Mouse (Mus musculus) midbrain, embryonic 12.5 days (tissue): Measurements from ENCODE around the gene Tfrc. TPM values are rescaled to one million over a fixed set of nuclear protein-coding genes. Genes with fewer than 3 reads are reported as not detected.
"Not testable (repeated sequence)": the region's sequence is repeated elsewhere in the genome, so short reads cannot be mapped to it uniquely, and the experiment has no call there.

ENCODE experiments used
- ATAC-seq: fragments of 200-750 bp; cut with Nextera tagmentation; 2 replicates; pipeline ENCODE4 v1.8.0; 2017; ENCODE audit warnings: low read depth, moderate TSS enrichment, moderate library complexity; ENCODE audit not compliant: low FRiP score
- H3K27ac ChIP-seq: fragments of 300-500 bp; sonication (generic); replicated peaks from 2 replicates; pipeline ENCODE4 v1.5.1; 2016; ENCODE audit warnings: mild to moderate bottlenecking
- H3K27me3 ChIP-seq: fragments of 300-500 bp; sonication (generic); 2 replicates; pipeline ENCODE4 v1.6.1; 2016; ENCODE audit warnings: mild to moderate bottlenecking
- H3K36me3 ChIP-seq: fragments of 300-500 bp; sonication (generic); 2 replicates; pipeline ENCODE4 v1.6.1; 2016
- H3K4me1 ChIP-seq: fragments of 300-500 bp; sonication (generic); 2 replicates; pipeline ENCODE4 v1.6.1; 2016
- H3K4me2 ChIP-seq: fragments of 300-500 bp; sonication (generic); replicated peaks from 2 replicates; pipeline ENCODE4 v1.6.1; 2016; ENCODE audit warnings: mild to moderate bottlenecking, moderate library complexity
- H3K4me3 ChIP-seq: fragments of 300-500 bp; sonication (generic); 2 replicates; pipeline ENCODE4 v1.5.1; 2016; ENCODE audit warnings: mild to moderate bottlenecking
- H3K9ac ChIP-seq: fragments of 300-500 bp; sonication (generic); replicated peaks from 2 replicates; pipeline ENCODE4 v1.6.1; 2016; ENCODE audit warnings: mild to moderate bottlenecking, moderate library complexity
- H3K9me3 ChIP-seq: fragments of 300-500 bp; sonication (generic); 2 replicates; pipeline ENCODE4 v1.6.1; 2016; ENCODE audit warnings: mild to moderate bottlenecking
- WGBS: fragments of 180-500 bp; shearing (Covaris S2); methylation state at CpG from one replicate; pipeline ENCODE4 v1.1.7; 2016; 5-methylcytosine and 5-hydroxymethylcytosine counted together
- polyA plus RNA-seq: library from polyadenylated mRNA; unstranded; fragments of >200 nt; fragmentation: Nextera tagmentation; extraction: Ambion mirVana; gene quantifications from 2 replicates; pipeline ENCODE4 v1.2.1, GENCODE M21; 2016

Tfrc gene
- polyA plus RNA-seq, 1 experiment from 2014 or later = 64.1 TPM

DNA sequence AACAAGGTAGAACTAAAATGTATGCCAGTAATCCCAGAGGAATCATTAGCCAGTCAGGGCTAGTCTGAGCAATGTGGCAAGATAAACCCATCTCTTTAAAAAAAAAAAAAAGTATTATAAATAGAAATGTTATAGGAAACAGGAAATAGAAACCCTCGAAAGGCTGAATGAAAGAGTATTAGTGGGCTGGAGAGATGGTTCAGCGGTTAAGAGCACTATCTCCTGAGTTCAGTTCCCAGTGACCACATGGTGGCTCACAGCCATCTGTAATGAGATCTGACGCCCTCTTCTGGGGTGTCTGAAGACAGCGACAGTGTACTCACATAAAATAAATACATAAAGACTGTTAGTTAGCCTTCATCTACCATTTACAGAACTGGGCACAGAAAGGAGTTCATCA is 5.3 kb downstream of the Tfrc start:
- Histone ChIP-seq H3K4me3 (no peak overlapping the region), H3K36me3 (peaks cover 41% of the 10 kb centered on the region), H3K4me2 (no peak overlapping the region), H3K9ac (no peak overlapping the region), H3K27ac (no peak overlapping the region), H3K4me1 (peaks cover 12% of the 10 kb centered on the region), H3K9me3 (no peaks in the 10 kb centered on the region), H3K27me3 (no peaks in the 10 kb centered on the region)
- WGBS = 71% methylated on average over 4 of the region's 4 CpGs
- no peak for ATAC-seq

DNA sequence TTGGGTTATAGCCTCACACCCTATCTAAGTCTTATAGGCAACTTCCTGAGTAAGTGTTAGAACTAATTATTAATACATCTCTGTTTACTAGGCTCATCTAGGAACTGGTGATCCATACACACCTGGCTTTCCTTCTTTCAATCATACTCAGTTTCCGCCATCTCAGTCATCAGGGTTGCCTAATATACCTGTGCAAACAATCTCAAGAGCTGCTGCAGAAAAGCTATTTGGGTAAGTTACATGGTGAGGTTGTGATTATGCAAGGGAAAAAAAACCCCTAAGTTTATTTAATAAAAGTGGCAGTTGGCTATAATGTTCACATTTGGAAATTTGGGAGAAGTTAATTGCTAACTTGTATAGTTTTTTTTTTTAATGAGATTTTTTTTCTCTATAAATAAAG is 10.2 kb downstream of the Tfrc start:
- H3K27me3 ChIP-seq = no peaks in the 10 kb centered on the region
- H3K4me2 ChIP-seq = no peak overlapping the region
- peaks cover 80% of the 10 kb centered on the region for H3K36me3 ChIP-seq
- no peaks in the 10 kb centered on the region for H3K9me3 ChIP-seq
- H3K4me3 ChIP-seq = no peak overlapping the region
- H3K4me1 ChIP-seq = no peaks in the 10 kb centered on the region
- H3K9ac ChIP-seq = no peak overlapping the region
- H3K27ac ChIP-seq = no peak overlapping the region
- no peak for ATAC-seq
- WGBS = 95% methylated on average over 1 of the region's 1 CpGs

DNA sequence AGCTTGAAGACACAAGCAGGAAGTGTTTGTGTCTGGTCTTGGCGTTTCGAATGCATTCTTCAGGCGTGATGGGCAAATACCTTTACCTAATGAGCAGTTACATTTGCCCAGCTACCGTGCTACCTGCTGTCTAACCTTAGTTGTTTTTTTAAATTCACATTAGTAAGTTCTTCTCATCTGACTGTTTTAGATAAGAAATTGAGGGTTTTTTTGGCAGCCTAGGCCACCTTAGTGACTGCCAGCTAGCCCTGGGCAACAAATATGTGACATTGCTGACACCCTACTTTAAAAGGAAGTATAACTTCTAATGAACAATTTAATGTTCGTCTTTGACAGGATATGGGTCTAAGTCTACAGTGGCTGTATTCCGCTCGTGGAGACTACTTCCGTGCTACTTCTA is 19.4 kb downstream of the Tfrc start:
- Histone ChIP-seq H3K36me3 (peaks cover 81% of the 10 kb centered on the region), H3K4me2 (no peak overlapping the region), H3K9ac (no peak overlapping the region), H3K4me3 (no peak overlapping the region), H3K27ac (no peak overlapping the region), H3K27me3 (no peaks in the 10 kb centered on the region), H3K9me3 (no peaks in the 10 kb centered on the region), H3K4me1 (no peaks in the 10 kb centered on the region)
- 96% methylated on average over 8 of the region's 8 CpGs for WGBS
- ATAC-seq = no peak

DNA sequence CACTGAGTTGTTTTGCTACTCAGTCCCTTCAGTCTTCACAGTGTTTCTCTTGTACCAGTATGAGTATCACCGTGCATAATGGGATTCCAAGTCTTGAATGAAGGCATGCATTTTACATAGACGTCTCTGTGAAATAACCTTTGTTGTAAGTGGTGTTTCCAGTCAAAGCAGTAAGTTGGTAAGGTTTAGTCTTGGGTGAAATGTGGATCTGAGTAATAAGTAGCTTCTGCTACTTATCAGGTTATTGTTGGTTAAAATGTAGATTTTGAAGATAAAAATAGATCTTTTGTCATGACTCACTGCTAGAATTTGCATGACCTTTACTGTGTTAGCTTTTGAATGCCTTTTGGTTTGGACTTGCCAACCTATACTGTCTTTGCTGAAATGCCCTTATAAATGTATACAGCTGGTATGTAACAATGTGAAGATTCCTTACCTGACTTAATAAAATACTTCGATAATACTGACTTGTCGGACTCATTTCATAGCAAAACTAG is 23.7 kb downstream of the Tfrc start:
- Histone ChIP-seq H3K9ac (no peak overlapping the region), H3K27me3 (no peaks in the 10 kb centered on the region), H3K4me2 (no peak overlapping the region), H3K36me3 (peaks cover 47% of the 10 kb centered on the region), H3K4me3 (no peak overlapping the region), H3K27ac (no peak overlapping the region), H3K9me3 (no peaks in the 10 kb centered on the region), H3K4me1 (no peaks in the 10 kb centered on the region)
- WGBS = 73% methylated on average over 4 of the region's 4 CpGs
- ATAC-seq = no peak

DNA sequence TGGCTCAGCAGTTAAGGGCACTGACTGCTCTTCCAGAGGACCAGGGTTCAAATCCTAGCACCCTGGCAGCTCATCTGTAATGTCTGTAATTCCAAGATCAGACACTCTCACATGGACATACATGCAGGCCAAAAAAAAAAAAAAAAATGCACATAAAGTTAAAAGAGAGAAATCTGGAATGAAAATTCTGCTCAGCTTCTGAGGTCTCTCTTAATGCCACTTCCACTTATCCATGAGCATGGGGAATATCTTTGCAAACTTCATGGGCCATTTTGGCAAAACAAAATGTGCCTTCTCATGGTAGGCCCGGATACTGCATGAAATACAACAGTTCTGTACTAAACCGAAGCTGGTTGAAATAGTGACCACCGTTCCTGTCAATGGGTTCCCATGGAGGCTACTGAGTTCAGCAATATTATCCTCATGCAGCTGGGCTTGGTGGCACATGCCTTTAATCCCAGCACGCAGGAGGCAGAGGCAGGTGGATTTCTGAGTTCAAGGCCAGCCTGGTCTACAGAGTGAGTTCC is 24.8 kb downstream of the Tfrc start:
- no peak overlapping the region for H3K4me3 ChIP-seq
- no peaks in the 10 kb centered on the region for H3K27me3 ChIP-seq
- no peak overlapping the region for H3K9ac ChIP-seq
- H3K9me3 ChIP-seq = no peaks in the 10 kb centered on the region
- 90% methylated on average over 4 of the region's 4 CpGs for WGBS
- H3K27ac ChIP-seq = no peak overlapping the region
- H3K4me2 ChIP-seq = no peak overlapping the region
- no peaks in the 10 kb centered on the region for H3K4me1 ChIP-seq
- ATAC-seq = no peak
- H3K36me3 ChIP-seq = peaks cover 35% of the 10 kb centered on the region

DNA sequence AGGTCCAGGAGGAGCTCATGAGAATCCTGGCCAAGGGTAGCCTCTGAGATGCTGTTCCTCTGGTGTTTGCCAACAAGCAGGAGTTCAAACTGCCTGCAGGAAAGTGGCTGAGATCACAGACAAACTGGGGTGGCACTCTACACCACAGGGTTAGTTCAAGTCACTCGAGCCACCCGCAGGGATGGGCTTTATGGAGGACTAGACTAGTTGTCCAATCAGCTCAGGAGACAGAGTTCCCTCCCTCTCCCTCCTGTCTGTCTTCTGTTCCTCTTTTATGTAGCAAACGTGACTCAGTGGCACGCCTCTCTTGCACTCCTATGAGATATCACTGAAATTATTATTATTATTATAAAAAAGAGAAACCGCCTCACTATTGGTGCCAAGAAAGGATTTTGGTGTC is 25.5 kb downstream of the Tfrc start:
- no peak for ATAC-seq
- Histone ChIP-seq H3K9ac (no peak overlapping the region), H3K4me2 (no peak overlapping the region), H3K9me3 (no peaks in the 10 kb centered on the region), H3K36me3 (peaks cover 29% of the 10 kb centered on the region), H3K27ac (no peak overlapping the region), H3K4me3 (no peak overlapping the region), H3K4me1 (no peaks in the 10 kb centered on the region), H3K27me3 (no peaks in the 10 kb centered on the region)
- WGBS = 90% methylated on average over 5 of the region's 5 CpGs

DNA sequence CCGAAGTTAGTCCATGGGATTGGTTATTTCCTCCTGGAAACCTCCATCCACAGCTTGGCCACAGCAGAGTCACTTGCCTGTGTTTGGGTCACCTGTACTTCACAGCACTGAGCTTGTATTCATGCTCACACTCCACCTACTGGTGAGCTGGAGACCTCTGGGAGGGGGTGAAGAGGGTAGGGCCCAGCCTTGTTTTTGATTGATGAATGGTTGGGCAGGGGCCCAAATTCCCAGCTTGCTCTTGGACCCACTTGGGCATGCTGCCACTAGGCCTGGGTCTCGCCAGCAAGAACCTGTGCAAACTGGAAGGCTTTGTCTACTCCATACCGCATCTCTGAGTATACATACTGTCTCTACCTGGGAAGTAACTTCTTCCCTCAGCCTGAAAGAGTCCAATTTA is 26.6 kb downstream of the Tfrc start:
- H3K4me3 ChIP-seq = no peak overlapping the region
- 84% methylated on average over 3 of the region's 3 CpGs for whole genome bisulfite sequencing
- peaks cover 18% of the 10 kb centered on the region; the same call in 1 of the 2 replicates for H3K36me3 ChIP-seq
- ATAC-seq = no peak
- H3K27ac ChIP-seq = no peak overlapping the region
- no peaks in the 10 kb centered on the region for H3K9me3 ChIP-seq
- H3K4me1 ChIP-seq = no peaks in the 10 kb centered on the region
- H3K27me3 ChIP-seq = no peaks in the 10 kb centered on the region
- H3K4me2 ChIP-seq = no peak overlapping the region
- no peak overlapping the region for H3K9ac ChIP-seq

DNA sequence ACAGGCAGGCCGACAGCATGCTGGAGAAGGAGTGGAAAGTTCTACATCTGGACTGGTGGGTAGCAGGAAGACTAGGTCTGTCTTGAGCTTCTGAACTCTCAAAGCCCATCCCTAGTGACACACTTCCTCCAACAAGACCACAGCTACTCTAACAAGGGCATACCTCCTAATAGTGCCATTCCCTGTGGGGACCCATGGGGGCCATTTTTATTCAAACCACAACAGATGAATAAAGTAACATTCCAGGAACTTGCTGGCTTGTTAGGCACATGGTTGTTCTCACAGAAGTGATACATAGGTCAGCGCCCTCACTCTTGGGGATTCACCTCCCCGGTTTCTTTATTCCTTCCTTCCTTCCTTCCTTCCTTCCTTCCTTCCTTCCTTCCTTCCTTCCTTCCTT is 27.6 kb downstream of the Tfrc start:
- WGBS = 93% methylated on average over 3 of the region's 3 CpGs
- Histone ChIP-seq H3K27me3 (peaks cover under 1% of the 10 kb centered on the region; the same call in 1 of the 2 replicates), H3K4me2 (no peak overlapping the region), H3K9ac (no peak overlapping the region), H3K4me1 (no peaks in the 10 kb centered on the region), H3K36me3 (0 out of 2 replicates have a peak, but pooled peaks cover 10% of the 10 kb centered on the region), H3K4me3 (no peak overlapping the region), H3K27ac (no peak overlapping the region), H3K9me3 (no peaks in the 10 kb centered on the region)
- ATAC-seq = no peak

DNA sequence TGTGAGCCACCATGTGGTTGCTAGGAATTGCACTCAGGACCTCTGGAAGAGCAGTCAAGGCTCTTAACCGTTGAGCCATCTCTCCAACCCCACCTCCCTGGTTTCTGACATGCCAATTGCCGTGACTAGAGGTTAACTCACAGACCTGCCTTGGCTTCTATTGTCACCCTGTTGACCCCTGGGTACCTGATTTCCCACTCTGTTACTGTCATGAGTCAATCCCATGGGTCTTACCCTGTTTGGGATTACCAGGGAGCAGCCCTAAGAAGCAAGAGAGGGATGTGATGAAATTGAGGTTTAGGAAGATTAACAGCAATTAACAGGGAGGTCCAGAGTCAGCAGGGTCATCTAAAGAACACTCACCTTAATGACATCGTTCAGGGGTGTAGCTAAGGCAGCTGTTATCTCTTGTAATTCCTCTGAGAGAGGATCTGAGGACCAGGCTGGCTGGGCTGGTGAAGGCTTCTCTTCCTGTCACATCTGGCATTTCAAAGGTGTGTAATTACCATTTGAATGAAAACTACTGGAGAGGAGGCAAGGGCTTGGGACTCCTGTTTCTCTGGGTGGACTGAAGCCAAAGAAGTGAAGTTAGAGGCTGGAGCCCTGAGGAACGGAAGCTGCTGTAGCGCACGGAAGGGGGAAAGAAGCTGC is 28.3 kb downstream of the Tfrc start:
- H3K27ac ChIP-seq = no peak overlapping the region
- no peak overlapping the region for H3K9ac ChIP-seq
- no peak for ATAC-seq
- 37% methylated on average over 6 of the region's 6 CpGs for WGBS
- no peak overlapping the region for H3K4me2 ChIP-seq
- H3K4me1 ChIP-seq = no peaks in the 10 kb centered on the region
- no peak overlapping the region for H3K4me3 ChIP-seq
- H3K36me3 ChIP-seq = 0 out of 2 replicates have a peak, but pooled peaks cover 7% of the 10 kb centered on the region
- no peaks in the 10 kb centered on the region for H3K9me3 ChIP-seq
- H3K27me3 ChIP-seq = peaks cover 5% of the 10 kb centered on the region; the same call in 1 of the 2 replicates

DNA sequence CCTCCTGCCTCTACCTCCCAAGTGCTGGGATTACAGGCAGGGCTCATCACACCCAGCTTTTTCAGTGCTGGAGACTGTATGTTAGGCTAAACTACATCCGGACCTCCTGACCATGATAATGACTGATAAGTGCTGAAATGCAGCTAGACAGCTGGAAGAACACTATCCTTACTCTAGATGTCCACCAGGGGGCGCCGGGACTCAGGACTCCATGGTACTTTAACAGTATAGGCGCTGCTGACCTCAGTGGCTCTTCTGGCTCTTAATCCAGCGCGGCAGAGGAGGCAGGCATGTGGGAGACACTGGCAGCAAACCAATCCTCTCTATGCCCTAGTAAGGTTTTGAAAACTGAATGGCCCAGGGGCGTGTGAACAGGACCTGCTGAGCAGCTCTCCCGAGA is 29.8 kb downstream of the Tfrc start:
- no peaks in the 10 kb centered on the region for H3K36me3 ChIP-seq

DNA sequence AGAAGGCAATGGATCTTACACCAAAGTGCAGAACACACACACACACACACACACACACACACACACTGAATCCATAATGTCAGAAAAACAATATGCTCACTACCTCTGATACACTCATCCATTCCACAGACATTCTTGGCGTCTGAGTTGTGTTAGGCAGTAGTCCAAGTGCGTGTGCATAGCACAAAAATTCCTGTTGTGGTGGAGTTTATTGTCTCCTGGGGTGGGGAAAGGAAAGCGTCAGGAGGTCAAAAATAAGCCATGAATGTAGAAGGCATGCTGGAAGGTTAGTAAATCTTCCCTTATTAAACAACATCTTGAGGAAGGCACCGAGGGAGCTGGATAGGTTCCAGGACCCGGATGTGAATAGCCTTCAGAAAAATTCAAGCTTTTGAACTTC is 31.4 kb downstream of the Tfrc start:
- ATAC-seq = no peak
- H3K27ac ChIP-seq = no peak overlapping the region
- WGBS = 81% methylated on average over 5 of the region's 5 CpGs
- peaks cover 5% of the 10 kb centered on the region; the same call in 1 of the 2 replicates for H3K27me3 ChIP-seq
- H3K9ac ChIP-seq = no peak overlapping the region
- no peak overlapping the region for H3K4me3 ChIP-seq
- no peaks in the 10 kb centered on the region for H3K9me3 ChIP-seq
- no peak overlapping the region for H3K4me2 ChIP-seq
- H3K4me1 ChIP-seq = peaks cover 5% of the 10 kb centered on the region
- H3K36me3 ChIP-seq = no peaks in the 10 kb centered on the region

More for the DNA sequence above, 29.8 kb downstream of the Tfrc start:
- ATAC-seq = peak; percentile 69; the same call in 1 of the 2 replicates
- Histone ChIP-seq H3K27ac (no peak overlapping the region), H3K27me3 (peaks cover 5% of the 10 kb centered on the region; the same call in 1 of the 2 replicates), H3K4me1 (no peaks in the 10 kb centered on the region; the same call in 1 of the 2 replicates), H3K9ac (no peak overlapping the region), H3K4me2 (0 out of 2 replicates have a peak overlapping the region, but pooled peaks have one; percentile 9), H3K9me3 (no peaks in the 10 kb centered on the region), H3K4me3 (no peak overlapping the region)
- 12% methylated on average over 8 of the region's 8 CpGs for WGBS

DNA sequence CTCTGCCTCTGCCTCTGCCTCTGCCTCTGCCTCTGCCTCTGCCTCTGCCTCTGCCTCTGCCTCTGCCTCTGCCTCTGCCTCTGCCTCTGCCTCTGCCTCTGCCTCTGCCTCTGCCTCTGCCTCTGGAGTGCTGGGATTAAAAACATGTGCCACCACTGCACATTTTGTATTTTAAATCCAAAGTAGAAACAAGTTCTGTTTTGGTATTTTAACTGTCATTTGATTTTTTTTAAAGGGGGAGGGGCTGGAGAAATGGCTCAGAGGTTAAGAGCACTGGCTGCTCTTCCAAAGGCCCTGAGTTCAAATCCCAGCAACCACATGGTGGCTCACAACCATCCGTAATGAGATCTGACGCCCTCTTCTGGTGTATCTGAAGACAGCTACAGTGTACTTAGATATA is 32.0 kb downstream of the Tfrc start:
- not testable (repeated sequence) for H3K4me3 ChIP-seq, H3K9me3 ChIP-seq, H3K27ac ChIP-seq, H3K27me3 ChIP-seq, ATAC-seq, H3K9ac ChIP-seq, H3K4me2 ChIP-seq, H3K36me3 ChIP-seq
- 77% methylated on average over 2 of the region's 2 CpGs for WGBS
- H3K4me1 ChIP-seq = peaks cover 11% of the 10 kb centered on the region
